Mouse (Mus musculus) heart, postnatal 14 days (tissue): ENCODE data around the gene Cacng8. TPM values are rescaled to one million over a fixed set of nuclear protein-coding genes. Genes with fewer than 3 reads are reported as not detected.

ENCODE experiments used
- microRNA-seq, 2 experiments: library from miRNA; unstranded; fragments of <30 nt; microRNA quantifications; one replicate each; pipeline ENCODE4 v1.2.0; 2021 to 2022
- total RNA-seq, 2 experiments: library from RNA; stranded (reverse); gene quantifications; 2 replicates each; pipeline ENCODE4 v1.2.3; 2021

The Cacng8 gene
- total RNA-seq, 2 experiments from 2014 or later, result not detected

Small RNAs within 50 kb of the gene (microRNA-seq; reads per million reads assigned to microRNA genes)
- gene Gm23450, result 12.6 to 977 reads per million in 2 experiments

Other genes starting within 250 kb of the Cacng8 start
- not detected for gene AU018091, start 221.5 kb upstream of the Cacng8 start, total RNA-seq
- gene Nlrp12, start 140.9 kb upstream of the Cacng8 start, total RNA-seq, result not detected
- 100 to 1,000 TPM; 196 to 216 TPM for gene Myadm, start 101.6 kb upstream of the Cacng8 start, total RNA-seq
- 1 to 10 TPM; 3.2 to 3.5 TPM for gene Prkcg, start 101.5 kb upstream of the Cacng8 start, total RNA-seq
- gene Cacng7, start 57.7 kb upstream of the Cacng8 start, total RNA-seq, result 1 to 10 TPM; 5.3 to 5.6 TPM
- gene Cacng6, start 33.5 kb downstream of the Cacng8 start, total RNA-seq, result under 1 TPM; 0.72 to 0.95 TPM
- gene Tarm1, start 111.9 kb downstream of the Cacng8 start, total RNA-seq, result not detected
- gene Oscar, start 225.5 kb downstream of the Cacng8 start, total RNA-seq, result under 1 TPM; 0.19 to 0.34 TPM
- 1,000 to 10,000 TPM; 1,807 to 1,867 TPM for gene Ndufa3, start 226.7 kb downstream of the Cacng8 start, total RNA-seq
- gene Tfpt, start 239.2 kb downstream of the Cacng8 start, total RNA-seq, result 10 to 100 TPM; 15.1 to 16.9 TPM
- gene Prpf31, start 239.3 kb downstream of the Cacng8 start, total RNA-seq, result 10 to 100 TPM; 22.5 to 26.5 TPM